Mouse (Mus musculus): Measurements from ENCODE around the gene Tbc1d30. TPM values are rescaled to one million over a fixed set of nuclear protein-coding genes. Genes with fewer than 3 reads are reported as not detected.

The Tbc1d30 gene
- 0.23 and 0.32 TPM in 2 replicates for polyA plus RNA-seq (2011; ENCODE audit: insufficient read length, low read depth, missing spikeins)

DNA sequence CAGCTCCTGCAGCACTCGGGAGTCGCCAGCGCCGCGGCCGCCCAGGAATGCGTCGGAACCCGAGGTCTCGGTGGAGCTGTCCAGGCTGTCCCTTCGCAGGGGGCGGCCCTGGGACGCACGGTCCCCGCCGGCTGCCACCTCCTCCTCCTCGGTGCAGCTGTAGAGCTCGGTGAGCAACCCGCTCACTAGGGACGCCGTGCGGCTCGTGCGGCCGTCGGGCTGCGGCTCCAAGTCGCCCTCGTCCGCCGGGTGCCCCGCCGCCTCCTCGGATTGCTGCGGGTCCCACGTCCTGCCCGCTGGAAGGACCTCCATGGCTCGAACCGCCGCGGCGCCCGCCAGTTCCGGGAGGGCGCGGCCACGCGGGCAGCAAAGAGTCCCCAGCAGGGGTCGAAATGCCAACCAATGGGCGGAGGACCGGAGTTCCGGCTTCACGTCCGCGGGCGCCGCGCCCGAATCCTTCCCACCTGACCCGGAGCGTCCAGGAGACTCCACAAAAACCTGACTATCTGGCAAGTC lies at the start of gene Tbc1d30:
Tbc1d30 (minus strand) TSS at position 213 of the 516 bp plus-strand sequence.
- Histone ChIP-seq H3K4me1 (ENCODE audit: control insufficient read depth, insufficient read depth, low read length) (no peaks in the 10 kb centered on the region), H3K27ac (ENCODE audit: insufficient read depth, low read length) (no peak within 1 kb of the TSS), H3K4me3 (ENCODE audit: insufficient read depth, low read length) (peak within 1 kb of the TSS; percentile 20)
- TF ChIP-seq POLR2A (IDR thresholded peaks at IDR 0.05; ENCODE audit: low read depth, low read length) (no peak), CTCF (IDR thresholded peaks at IDR 0.05; ENCODE audit: borderline replicate concordance, insufficient read depth, low read length) (no peak)

DNA sequence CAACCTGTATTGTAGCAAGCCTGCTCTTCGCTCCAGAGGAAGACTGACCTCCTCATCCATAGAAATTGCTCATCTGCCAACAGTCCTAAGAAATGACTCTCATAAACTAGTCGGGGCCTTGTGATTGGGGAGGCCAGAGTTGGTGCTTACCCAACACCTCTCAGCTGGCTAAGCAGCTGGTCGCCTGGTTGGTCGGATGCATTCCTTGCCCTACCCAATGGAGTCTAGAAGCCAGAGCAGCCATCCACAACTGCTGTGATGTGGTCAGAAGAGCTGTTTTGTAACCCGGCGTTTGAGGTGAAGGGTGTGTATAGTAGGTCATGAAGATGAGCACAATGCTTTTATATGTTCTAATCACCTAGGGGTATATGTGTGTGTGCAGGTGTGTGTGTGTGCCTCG lies 47.5 kb upstream of the Tbc1d30 start:
- H3K4me3 ChIP-seq (ENCODE audit: insufficient read depth, low read length): no peak overlapping the region
- no peaks in the 10 kb centered on the region for H3K4me1 ChIP-seq (ENCODE audit: control insufficient read depth, insufficient read depth, low read length)
- no peak overlapping the region for H3K27ac ChIP-seq (ENCODE audit: insufficient read depth, low read length)
- TF ChIP-seq CTCF (IDR thresholded peaks at IDR 0.05; ENCODE audit: borderline replicate concordance, insufficient read depth, low read length) (no peak), POLR2A (IDR thresholded peaks at IDR 0.05; ENCODE audit: low read depth, low read length) (no peak)

DNA sequence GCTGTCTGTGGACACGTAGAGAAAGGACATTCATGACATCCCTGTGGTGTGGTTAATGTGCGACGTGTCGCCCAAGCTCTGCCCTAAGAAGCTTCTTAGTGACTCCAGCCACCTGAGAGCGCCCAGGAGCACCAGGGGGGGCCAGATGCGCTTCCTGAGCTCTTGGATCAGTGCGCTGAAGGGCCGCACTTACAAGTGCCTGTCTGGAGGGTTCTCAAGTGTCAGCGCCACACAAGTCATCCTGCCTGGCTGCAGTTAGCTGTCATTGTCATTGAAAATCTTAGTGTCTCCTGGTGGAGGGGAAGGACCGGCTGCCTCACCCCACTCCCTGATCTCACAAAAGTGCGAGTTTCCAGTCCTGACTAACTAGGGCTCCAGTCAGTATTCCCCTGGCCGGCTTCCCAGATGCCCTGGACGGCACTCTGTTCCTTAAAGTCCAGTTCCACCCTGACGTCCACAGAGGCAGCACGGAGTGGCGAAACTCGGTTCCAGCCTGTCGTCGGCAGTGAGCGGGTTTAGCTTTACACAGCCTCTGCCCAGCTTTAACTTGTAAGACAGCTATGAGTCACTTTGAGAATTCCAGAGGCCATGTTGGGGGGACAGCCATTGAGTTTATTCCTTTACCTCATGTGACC lies 44.6 kb upstream of the Tbc1d30 start:
- TF ChIP-seq CTCF (IDR thresholded peaks at IDR 0.05; ENCODE audit: borderline replicate concordance, insufficient read depth, low read length) (no peak), POLR2A (IDR thresholded peaks at IDR 0.05; ENCODE audit: low read depth, low read length) (no peak)
- Histone ChIP-seq H3K27ac (ENCODE audit: insufficient read depth, low read length) (no peak overlapping the region), H3K4me1 (ENCODE audit: control insufficient read depth, insufficient read depth, low read length) (no peaks in the 10 kb centered on the region), H3K4me3 (ENCODE audit: insufficient read depth, low read length) (no peak overlapping the region)

DNA sequence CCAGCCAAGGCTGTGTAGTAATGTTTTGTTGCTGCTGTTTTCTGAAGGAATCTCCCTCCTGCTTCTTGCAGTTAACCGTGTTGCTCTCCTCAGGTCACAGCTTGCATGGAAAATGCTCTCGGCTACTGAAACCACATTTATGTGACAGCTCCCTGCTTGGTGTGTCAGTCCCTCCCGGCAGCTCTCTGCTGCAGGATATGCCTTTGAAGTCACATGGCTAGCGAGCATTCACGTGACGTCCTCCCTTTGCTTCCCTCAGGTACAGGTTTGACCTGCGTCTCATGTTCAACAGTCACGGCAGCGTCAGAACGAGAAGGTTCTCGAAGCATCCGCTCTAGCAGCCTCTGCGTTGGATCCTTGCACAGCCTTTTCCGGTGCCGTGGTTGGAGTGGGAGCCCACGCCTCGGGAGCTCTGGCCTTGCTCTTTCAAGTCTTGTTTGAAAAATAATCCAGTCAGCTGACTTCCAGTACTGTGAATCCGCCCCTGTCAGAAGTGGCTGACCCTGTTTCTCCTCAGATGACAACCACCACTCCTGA lies 43.8 kb upstream of the Tbc1d30 start:
- Histone ChIP-seq H3K27ac (ENCODE audit: insufficient read depth, low read length) (no peak overlapping the region), H3K4me1 (ENCODE audit: control insufficient read depth, insufficient read depth, low read length) (no peaks in the 10 kb centered on the region), H3K4me3 (ENCODE audit: insufficient read depth, low read length) (no peak overlapping the region)
- TF ChIP-seq CTCF (IDR thresholded peaks at IDR 0.05; ENCODE audit: borderline replicate concordance, insufficient read depth, low read length): no peak
- TF ChIP-seq POLR2A (IDR thresholded peaks at IDR 0.05; ENCODE audit: low read depth, low read length): no peak

DNA sequence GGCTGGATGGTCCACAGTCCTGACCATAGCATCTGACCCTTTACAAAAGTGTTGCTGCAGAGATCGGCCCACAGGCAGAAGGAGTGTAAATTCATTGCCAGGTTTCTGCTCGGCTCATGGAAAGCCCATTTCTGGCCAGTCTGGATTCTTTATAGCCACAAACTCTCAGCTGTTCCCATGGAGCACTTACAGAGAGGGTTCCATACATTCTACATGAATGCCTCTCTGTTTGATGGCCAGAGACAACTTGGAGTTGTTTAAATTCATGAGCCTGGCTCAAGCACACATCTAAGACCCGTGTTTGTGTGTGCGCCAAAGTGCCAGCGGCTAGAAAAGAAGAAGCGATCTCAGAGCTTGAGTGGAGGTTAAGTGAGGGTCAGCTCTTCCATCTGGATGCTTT lies 43.2 kb upstream of the Tbc1d30 start:
- TF ChIP-seq CTCF (IDR thresholded peaks at IDR 0.05; ENCODE audit: borderline replicate concordance, insufficient read depth, low read length) (no peak), POLR2A (IDR thresholded peaks at IDR 0.05; ENCODE audit: low read depth, low read length) (no peak)
- Histone ChIP-seq H3K4me3 (ENCODE audit: insufficient read depth, low read length) (no peak overlapping the region), H3K27ac (ENCODE audit: insufficient read depth, low read length) (no peak overlapping the region), H3K4me1 (ENCODE audit: control insufficient read depth, insufficient read depth, low read length) (no peaks in the 10 kb centered on the region)

DNA sequence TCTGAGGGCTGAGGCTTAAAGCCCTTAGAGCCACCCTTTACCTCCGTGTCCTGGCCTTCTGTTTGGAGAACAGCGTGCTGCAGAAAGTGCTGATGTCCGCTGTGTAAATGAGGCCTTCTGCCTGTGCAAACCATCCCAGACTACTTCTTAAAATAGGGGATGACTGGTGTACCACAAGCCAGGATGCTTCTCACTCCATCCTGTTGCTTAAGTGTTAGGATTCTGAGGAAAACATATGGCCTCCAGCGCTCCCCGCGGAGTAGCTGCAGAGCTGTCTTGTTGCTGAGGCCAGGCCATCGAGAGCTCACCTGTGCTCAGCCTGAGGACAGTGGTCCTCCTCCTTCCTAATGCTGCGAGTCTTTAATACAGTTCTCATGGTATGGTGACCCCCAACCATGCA lies 40.8 kb upstream of the Tbc1d30 start:
- no peak overlapping the region for H3K27ac ChIP-seq (ENCODE audit: insufficient read depth, low read length)
- TF ChIP-seq CTCF (IDR thresholded peaks at IDR 0.05; ENCODE audit: borderline replicate concordance, insufficient read depth, low read length) (no peak), POLR2A (IDR thresholded peaks at IDR 0.05; ENCODE audit: low read depth, low read length) (no peak)
- no peaks in the 10 kb centered on the region for H3K4me1 ChIP-seq (ENCODE audit: control insufficient read depth, insufficient read depth, low read length)
- H3K4me3 ChIP-seq (ENCODE audit: insufficient read depth, low read length): no peak overlapping the region

DNA sequence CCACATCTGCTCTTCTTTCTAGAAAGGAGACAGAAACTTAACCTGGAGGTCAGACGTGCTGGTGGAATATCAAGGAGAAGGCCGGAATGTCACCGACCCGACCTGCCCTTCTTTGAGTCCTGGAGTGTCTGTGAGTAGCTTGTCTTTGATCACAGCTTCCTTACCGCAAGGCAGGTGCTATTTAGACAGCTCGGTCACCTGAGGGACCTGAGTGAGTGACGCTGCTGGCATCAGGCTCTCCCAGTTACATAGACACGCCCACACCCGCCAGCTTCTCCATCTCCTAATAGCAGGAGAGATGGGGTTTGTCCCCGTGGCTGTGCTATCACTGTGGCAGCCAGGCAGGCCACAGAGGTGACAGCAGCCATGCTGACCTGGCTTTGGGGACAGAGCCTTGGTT lies 39.5 kb upstream of the Tbc1d30 start:
- TF ChIP-seq POLR2A (IDR thresholded peaks at IDR 0.05; ENCODE audit: low read depth, low read length) (no peak), CTCF (IDR thresholded peaks at IDR 0.05; ENCODE audit: borderline replicate concordance, insufficient read depth, low read length) (no peak)
- Histone ChIP-seq H3K4me1 (ENCODE audit: control insufficient read depth, insufficient read depth, low read length) (no peaks in the 10 kb centered on the region), H3K27ac (ENCODE audit: insufficient read depth, low read length) (no peak overlapping the region), H3K4me3 (ENCODE audit: insufficient read depth, low read length) (no peak overlapping the region)

DNA sequence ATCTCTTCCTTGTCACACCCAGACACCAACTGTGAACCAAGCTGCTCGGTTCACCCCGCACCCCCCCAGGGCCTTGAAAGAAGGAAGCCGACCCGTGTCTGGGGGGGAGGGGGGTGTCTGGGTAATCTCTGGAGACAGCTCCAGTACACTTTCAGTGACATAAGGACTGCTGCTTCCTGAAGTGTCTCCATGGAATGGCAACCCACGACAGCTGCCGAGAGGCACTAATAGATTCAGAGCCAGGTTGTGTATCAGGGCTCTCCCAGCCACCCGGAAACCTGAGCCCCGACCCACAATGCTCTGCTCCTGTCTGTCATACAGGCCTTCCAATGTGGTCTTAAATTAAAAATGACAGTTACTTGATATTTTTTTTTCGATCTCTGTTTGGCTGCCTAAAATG lies 35.3 kb upstream of the Tbc1d30 start:
- TF ChIP-seq POLR2A (IDR thresholded peaks at IDR 0.05; ENCODE audit: low read depth, low read length): no peak
- no peak for TF ChIP-seq CTCF (IDR thresholded peaks at IDR 0.05; ENCODE audit: borderline replicate concordance, insufficient read depth, low read length)
- no peaks in the 10 kb centered on the region for H3K4me1 ChIP-seq (ENCODE audit: control insufficient read depth, insufficient read depth, low read length)
- no peak overlapping the region for H3K4me3 ChIP-seq (ENCODE audit: insufficient read depth, low read length)
- H3K27ac ChIP-seq (ENCODE audit: insufficient read depth, low read length): no peak overlapping the region

DNA sequence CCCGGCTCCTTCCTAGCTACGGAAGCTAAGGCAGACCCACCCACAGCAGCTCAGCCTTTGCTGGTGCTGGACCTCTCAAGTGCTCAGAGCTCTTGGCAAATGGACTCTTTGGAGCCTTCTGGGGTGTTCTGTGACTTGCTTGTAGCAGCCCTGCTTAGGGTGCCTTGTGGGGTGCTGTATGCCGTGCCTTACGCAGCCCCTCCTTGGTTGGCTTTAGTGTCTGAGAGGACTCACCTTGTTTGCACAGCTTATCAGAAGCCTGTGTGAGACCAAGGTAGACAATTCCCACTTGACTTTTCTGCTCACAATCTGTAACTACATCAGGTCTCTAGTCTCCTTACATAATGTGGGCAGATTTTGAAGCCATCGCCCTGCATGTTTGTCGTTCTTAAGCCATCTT lies 34.6 kb upstream of the Tbc1d30 start:
- no peak overlapping the region for H3K27ac ChIP-seq (ENCODE audit: insufficient read depth, low read length)
- no peaks in the 10 kb centered on the region for H3K4me1 ChIP-seq (ENCODE audit: control insufficient read depth, insufficient read depth, low read length)
- no peak overlapping the region for H3K4me3 ChIP-seq (ENCODE audit: insufficient read depth, low read length)
- no peak for TF ChIP-seq POLR2A (IDR thresholded peaks at IDR 0.05; ENCODE audit: low read depth, low read length)
- TF ChIP-seq CTCF (IDR thresholded peaks at IDR 0.05; ENCODE audit: borderline replicate concordance, insufficient read depth, low read length): no peak

DNA sequence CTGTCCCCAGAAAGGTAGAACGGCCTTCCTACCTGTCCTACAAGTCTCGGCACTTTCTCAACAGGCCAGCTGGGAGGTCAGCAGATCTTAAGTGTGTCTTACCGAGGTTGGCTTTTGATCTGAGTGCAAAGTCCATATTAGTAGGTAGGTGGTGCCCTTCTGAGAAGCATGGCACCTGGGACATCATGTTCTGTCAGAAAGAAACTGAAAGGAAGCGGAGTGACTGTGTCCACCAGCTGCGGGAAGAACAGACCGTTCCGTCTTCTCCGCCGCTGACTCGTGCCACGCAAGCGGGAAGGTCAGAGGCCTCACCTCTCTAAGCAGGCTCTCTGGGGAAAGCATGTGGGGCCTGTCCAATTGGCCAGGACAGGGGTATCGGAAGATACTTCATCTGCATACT lies 33.6 kb upstream of the Tbc1d30 start:
- Histone ChIP-seq H3K27ac (ENCODE audit: insufficient read depth, low read length) (no peak overlapping the region), H3K4me1 (ENCODE audit: control insufficient read depth, insufficient read depth, low read length) (no peaks in the 10 kb centered on the region), H3K4me3 (ENCODE audit: insufficient read depth, low read length) (no peak overlapping the region)
- TF ChIP-seq CTCF (IDR thresholded peaks at IDR 0.05; ENCODE audit: borderline replicate concordance, insufficient read depth, low read length) (no peak), POLR2A (IDR thresholded peaks at IDR 0.05; ENCODE audit: low read depth, low read length) (no peak)

All from embryonic fibroblast, embryonic 13.5 days (primary cell).